Mouse (Mus musculus): ENCODE data around the gene Erbin. TPM values are rescaled to one million over a fixed set of nuclear protein-coding genes. Genes with fewer than 3 reads are reported as not detected.

Gene Erbin
- polyA plus RNA-seq, 1 experiment from 2014 or later, result 10.2 TPM

- Histone ChIP-seq H3K9ac (no peak overlapping the region), H3K36me3 (no peaks in the 10 kb centered on the region), H3K9me3 (no peaks in the 10 kb centered on the region), H3K4me1 (replicated peaks) (peaks cover 15% of the 10 kb centered on the region), H3K27me3 (no peaks in the 10 kb centered on the region), H3K27ac (replicated peaks) (no peak overlapping the region), H3K4me3 (no peak overlapping the region), H3K4me2 (no peak overlapping the region)
- WGBS, result 44% methylated on average over 6 of the region's 6 CpGs
- no peak for ATAC-seq (ENCODE audit: low read depth)
Observed at GRCm38 (mm10) chr13:103924586-103924985, 4.3 kb upstream of the Erbin start.

GRCm38 (mm10) chr13:103923402-103924065, 3.2 kb upstream of the Erbin start:
- no peak overlapping the region for H3K9ac ChIP-seq
- no peak for ATAC-seq (ENCODE audit: low read depth)

GRCm38 (mm10) chr13:103921831-103922380, 1.6 kb upstream of the Erbin start:
- WGBS, result 10% methylated on average over 11 of the region's 11 CpGs
- H3K36me3 ChIP-seq, result no peaks in the 10 kb centered on the region
- ATAC-seq (ENCODE audit: low read depth), result peak; percentile 23

More at GRCm38 (mm10) chr13:103923402-103924065, 3.2 kb upstream of the Erbin start:
- Histone ChIP-seq H3K4me2 (no peak overlapping the region), H3K4me1 (replicated peaks) (peaks cover 21% of the 10 kb centered on the region), H3K36me3 (no peaks in the 10 kb centered on the region), H3K27me3 (no peaks in the 10 kb centered on the region), H3K27ac (replicated peaks) (no peak overlapping the region), H3K4me3 (no peak overlapping the region), H3K9me3 (no peaks in the 10 kb centered on the region)
- 76% methylated on average over 6 of the region's 6 CpGs for WGBS

GRCm38 (mm10) chr13:103920933-103921830, 868 bp upstream of the Erbin start:
- H3K4me3 ChIP-seq, result peak overlapping the region; percentile 92
- H3K27ac ChIP-seq (replicated peaks), result peak overlapping the region; percentile 100
- peak; percentile 93 for ATAC-seq (ENCODE audit: low read depth)
- no peaks in the 10 kb centered on the region for H3K27me3 ChIP-seq
- no peaks in the 10 kb centered on the region for H3K36me3 ChIP-seq
- peak overlapping the region; percentile 84 for H3K4me2 ChIP-seq
- H3K9ac ChIP-seq, result peak overlapping the region; percentile 99
- peaks cover 39% of the 10 kb centered on the region for H3K4me1 ChIP-seq (replicated peaks)
- no peaks in the 10 kb centered on the region for H3K9me3 ChIP-seq
- WGBS, result 1% methylated on average over 95 of the region's 125 CpGs

More at GRCm38 (mm10) chr13:103921831-103922380, 1.6 kb upstream of the Erbin start:
- peak overlapping the region; percentile 92 for H3K4me3 ChIP-seq
- H3K9ac ChIP-seq, result peak overlapping the region; percentile 99
- no peaks in the 10 kb centered on the region for H3K27me3 ChIP-seq
- H3K4me2 ChIP-seq, result peak overlapping the region; percentile 84
- peak overlapping the region; percentile 100 for H3K27ac ChIP-seq (replicated peaks)
- peaks cover 31% of the 10 kb centered on the region for H3K4me1 ChIP-seq (replicated peaks)
- no peaks in the 10 kb centered on the region for H3K9me3 ChIP-seq

- Histone ChIP-seq H3K4me1 (replicated peaks) (peaks cover 41% of the 10 kb centered on the region), H3K27me3 (no peaks in the 10 kb centered on the region), H3K4me2 (peak overlapping the region; percentile 84), H3K27ac (replicated peaks) (peak overlapping the region; percentile 100), H3K9me3 (no peaks in the 10 kb centered on the region), H3K36me3 (no peaks in the 10 kb centered on the region), H3K9ac (peak overlapping the region; percentile 99), H3K4me3 (peak overlapping the region; percentile 92)
- no peak for ATAC-seq (ENCODE audit: low read depth)
- WGBS, result under 1% methylated on average over 13 of the region's 20 CpGs
Observed at GRCm38 (mm10) chr13:103919956-103920260, 406 bp downstream of the Erbin start.

GRCm38 (mm10) chr13:103919234-103919955, 919 bp downstream of the Erbin start:
- Histone ChIP-seq H3K4me2 (peak overlapping the region; percentile 84), H3K27ac (replicated peaks) (peak overlapping the region; percentile 100), H3K4me1 (replicated peaks) (peaks cover 41% of the 10 kb centered on the region), H3K36me3 (no peaks in the 10 kb centered on the region), H3K27me3 (no peaks in the 10 kb centered on the region), H3K9ac (peak overlapping the region; percentile 99), H3K4me3 (peak overlapping the region; percentile 92), H3K9me3 (no peaks in the 10 kb centered on the region)
- under 1% methylated on average over 32 of the region's 32 CpGs for WGBS
- no peak for ATAC-seq (ENCODE audit: low read depth)

GRCm38 (mm10) chr13:103918432-103918831, 1.9 kb downstream of the Erbin start:
- peaks cover 47% of the 10 kb centered on the region for H3K4me1 ChIP-seq (replicated peaks)
- H3K27ac ChIP-seq (replicated peaks), result no peak overlapping the region
- ATAC-seq (ENCODE audit: low read depth), result no peak
- H3K9ac ChIP-seq, result peak overlapping the region; percentile 99
- 13% methylated on average over 3 of the region's 3 CpGs for WGBS
- no peaks in the 10 kb centered on the region for H3K36me3 ChIP-seq
- H3K4me3 ChIP-seq, result peak overlapping the region; percentile 92
- peak overlapping the region; percentile 84 for H3K4me2 ChIP-seq
- no peaks in the 10 kb centered on the region for H3K27me3 ChIP-seq
- H3K9me3 ChIP-seq, result no peaks in the 10 kb centered on the region

GRCm38 (mm10) chr13:103914114-103914736, 6.1 kb downstream of the Erbin start:
- Histone ChIP-seq H3K9me3 (no peaks in the 10 kb centered on the region), H3K4me3 (no peak overlapping the region), H3K4me2 (no peak overlapping the region), H3K9ac (no peak overlapping the region), H3K27me3 (no peaks in the 10 kb centered on the region), H3K27ac (replicated peaks) (no peak overlapping the region), H3K36me3 (no peaks in the 10 kb centered on the region), H3K4me1 (replicated peaks) (peaks cover 32% of the 10 kb centered on the region)
- no peak for ATAC-seq (ENCODE audit: low read depth)
- 87% methylated on average over 4 of the region's 4 CpGs for WGBS

GRCm38 (mm10) chr13:103912351-103912750, 8.0 kb downstream of the Erbin start:
- Histone ChIP-seq H3K9me3 (no peaks in the 10 kb centered on the region), H3K27ac (replicated peaks) (no peak overlapping the region), H3K4me1 (replicated peaks) (peaks cover 19% of the 10 kb centered on the region), H3K36me3 (no peaks in the 10 kb centered on the region), H3K9ac (no peak overlapping the region), H3K27me3 (no peaks in the 10 kb centered on the region), H3K4me2 (no peak overlapping the region), H3K4me3 (no peak overlapping the region)
- WGBS, result 83% methylated on average over 3 of the region's 3 CpGs
- no peak for ATAC-seq (ENCODE audit: low read depth)

- H3K9ac ChIP-seq, result no peak overlapping the region
- H3K27ac ChIP-seq (replicated peaks), result no peak overlapping the region
- no peaks in the 10 kb centered on the region for H3K27me3 ChIP-seq
- WGBS, result 96% methylated on average over 1 of the region's 1 CpGs
- H3K4me3 ChIP-seq, result no peak overlapping the region
- H3K4me1 ChIP-seq (replicated peaks), result peaks cover 6% of the 10 kb centered on the region; the same call in 1 of the 2 replicates
- no peaks in the 10 kb centered on the region for H3K9me3 ChIP-seq
- H3K36me3 ChIP-seq, result no peaks in the 10 kb centered on the region
- no peak overlapping the region for H3K4me2 ChIP-seq
- ATAC-seq (ENCODE audit: low read depth), result no peak
Observed at GRCm38 (mm10) chr13:103910598-103910997, 9.7 kb downstream of the Erbin start.

- WGBS, result 86% methylated on average over 3 of the region's 3 CpGs
- Histone ChIP-seq H3K4me2 (no peak overlapping the region), H3K4me3 (no peak overlapping the region)
Observed at GRCm38 (mm10) chr13:103909894-103910293, 10.4 kb downstream of the Erbin start.

More at GRCm38 (mm10) chr13:103909894-103910293, 10.4 kb downstream of the Erbin start:
- no peaks in the 10 kb centered on the region for H3K9me3 ChIP-seq
- H3K4me1 ChIP-seq (replicated peaks), result 0 out of 2 replicates have a peak, but pooled peaks cover 6% of the 10 kb centered on the region
- H3K27ac ChIP-seq (replicated peaks), result no peak overlapping the region
- H3K27me3 ChIP-seq, result no peaks in the 10 kb centered on the region
- H3K9ac ChIP-seq, result no peak overlapping the region
- H3K36me3 ChIP-seq, result no peaks in the 10 kb centered on the region
- no peak for ATAC-seq (ENCODE audit: low read depth)

All from neural tube, embryonic 13.5 days (tissue).